Mouse (Mus musculus) lung, adult 2 months (tissue): ENCODE data around the gene Hs1bp3. TPM values are rescaled to one million over a fixed set of nuclear protein-coding genes. Genes with fewer than 3 reads are reported as not detected.

Experiments
- DNase-seq: peaks from one replicate; pipeline ENCODE4 v3.0.0; 2022
- H3K4me1 ChIP-seq: fragments of 200-500 bp; 2 replicates; pipeline ENCODE4 v1.6.1; 2011; ENCODE audit warnings: low read length; ENCODE audit not compliant: control insufficient read depth, insufficient read depth
- H3K4me3 ChIP-seq: fragments of 200-500 bp; replicated peaks from 2 replicates; pipeline ENCODE3; 2011; ENCODE audit warnings: low read depth, mild to moderate bottlenecking, control low read depth, low read length; ENCODE audit errors: extremely low read depth
- CTCF ChIP-seq: fragments of 200-500 bp; IDR thresholded peaks from 2 replicates; pipeline ENCODE4 v1.5.1; 2011; ENCODE audit warnings: mild to moderate bottlenecking, low read length, control low read depth; ENCODE audit not compliant: insufficient read depth
- POLR2A ChIP-seq: fragments of 200-500 bp; IDR thresholded peaks from 2 replicates; pipeline ENCODE4 v1.6.1; 2011; ENCODE audit warnings: low read depth, mild to moderate bottlenecking, control low read depth, low read length, borderline replicate concordance; ENCODE audit errors: extremely low read depth
- WGBS: fragments of 180-500 bp; shearing (Covaris S2); methylation state at CpG from one replicate; pipeline ENCODE4 v1.1.7; 2018; 5-methylcytosine and 5-hydroxymethylcytosine counted together
- polyA plus RNA-seq: library from polyadenylated mRNA; depleted of rRNA; stranded (reverse); fragments of >200 nt; gene quantifications from 2 replicates; pipeline ENCODE4 v1.2.3, GENCODE M21; 2012; rRNA removed

Gene Hs1bp3
- polyA plus RNA-seq, 1 experiment, result 25.8 TPM

DNA sequence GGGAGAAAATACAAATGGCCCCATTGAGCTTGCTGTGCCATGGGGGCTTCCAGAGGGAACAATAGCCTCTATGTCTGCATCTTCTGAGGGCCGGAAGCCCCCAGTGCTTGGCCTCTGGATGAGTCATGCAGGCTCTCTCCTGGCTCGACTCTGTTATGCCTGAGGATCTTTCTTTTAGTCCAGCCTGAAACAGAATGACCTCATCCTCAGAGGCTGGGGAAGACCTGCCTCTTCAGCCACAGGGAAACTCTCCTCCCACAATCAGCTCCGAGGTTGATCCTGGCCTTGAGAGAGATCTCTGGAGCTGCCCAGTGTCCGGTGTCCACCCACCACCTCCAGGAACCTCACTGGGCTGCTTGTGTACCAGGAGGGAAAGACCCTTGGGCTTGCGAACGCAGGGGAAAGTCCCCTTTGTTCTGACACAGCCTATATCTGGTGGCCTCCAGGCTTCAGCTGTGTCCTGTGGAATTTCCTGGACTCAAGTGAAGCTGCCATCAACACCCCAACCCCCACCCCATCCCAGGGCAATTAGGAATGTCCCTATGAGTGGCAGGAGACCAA lies 73.3 kb downstream of the Hs1bp3 start:
- H3K4me3 ChIP-seq, result no peak overlapping the region
- WGBS, result 21% methylated on average over 6 of the region's 6 CpGs
- no peak for TF ChIP-seq CTCF
- DNase-seq, result no peak
- peaks cover 7% of the 10 kb centered on the region for H3K4me1 ChIP-seq

DNA sequence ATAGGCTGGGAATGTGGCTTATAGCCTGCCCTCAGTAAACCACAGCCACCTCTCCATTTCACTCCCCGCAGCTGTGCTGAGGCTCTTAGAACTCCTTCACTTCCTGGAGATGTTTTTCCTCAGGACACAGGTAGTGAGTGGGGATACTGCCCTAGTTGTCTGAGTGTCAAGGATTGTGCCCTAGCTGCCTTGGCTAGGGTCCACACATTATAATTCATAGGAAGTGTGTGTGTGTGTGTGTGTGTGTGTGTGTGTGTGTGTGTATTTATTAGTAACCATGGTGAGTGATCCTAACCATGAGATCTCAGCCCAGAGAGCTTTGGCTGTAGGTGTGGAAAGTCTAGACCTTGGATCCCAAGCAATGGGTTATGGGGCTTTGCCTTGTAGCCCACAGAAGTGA lies 74.0 kb downstream of the Hs1bp3 start:
- no peak overlapping the region for H3K4me3 ChIP-seq
- peaks cover 7% of the 10 kb centered on the region for H3K4me1 ChIP-seq
- 53% methylated on average over 1 of the region's 1 CpGs for WGBS
- TF ChIP-seq CTCF, result no peak
- no peak for TF ChIP-seq POLR2A
- DNase-seq, result no peak

DNA sequence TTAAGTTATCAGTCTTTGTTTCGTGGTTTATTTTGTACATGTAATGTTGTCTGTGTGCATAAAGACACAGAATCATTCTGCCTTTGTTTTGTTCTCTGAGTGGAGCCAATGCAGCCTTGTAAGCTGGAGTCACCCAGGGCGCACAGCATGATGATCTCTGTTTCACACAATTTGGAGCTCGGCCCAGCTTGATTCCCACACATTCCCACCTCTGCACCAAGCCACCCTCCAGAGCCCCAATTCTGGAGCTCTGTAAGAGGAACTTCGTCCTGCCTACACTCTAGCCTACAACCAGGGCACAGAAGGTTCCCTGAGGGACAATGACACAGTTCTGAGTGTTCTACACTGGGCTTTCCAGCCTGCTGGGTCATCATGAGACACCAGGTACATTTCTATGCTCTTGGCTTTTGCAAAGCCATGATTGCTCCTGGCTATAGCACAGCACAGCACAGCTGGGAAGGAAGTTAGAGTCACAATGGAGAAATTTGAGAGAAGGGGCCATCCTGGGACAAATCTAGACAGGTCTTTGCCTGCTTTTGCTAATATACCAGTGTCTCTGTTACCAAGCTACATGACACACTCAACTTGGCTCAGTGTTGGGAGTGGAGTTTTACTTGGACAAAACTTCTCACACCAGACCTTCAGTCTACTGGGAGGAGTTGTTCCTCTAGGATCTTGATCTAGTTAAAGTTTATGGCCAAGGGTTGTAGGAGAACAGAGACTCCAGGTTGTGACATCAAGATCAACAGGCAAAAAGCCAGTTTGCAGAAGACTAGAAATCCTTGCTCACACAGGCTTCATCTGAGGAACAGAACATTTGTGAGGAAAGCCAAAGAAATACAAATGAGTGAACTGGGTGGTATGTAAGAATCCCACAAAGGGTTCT lies 75.5 kb downstream of the Hs1bp3 start:
- DNase-seq, result no peak
- 90% methylated on average over 4 of the region's 4 CpGs for WGBS
- TF ChIP-seq POLR2A (no peak), CTCF (no peak)
- Histone ChIP-seq H3K4me3 (no peak overlapping the region), H3K4me1 (peaks cover 7% of the 10 kb centered on the region)

DNA sequence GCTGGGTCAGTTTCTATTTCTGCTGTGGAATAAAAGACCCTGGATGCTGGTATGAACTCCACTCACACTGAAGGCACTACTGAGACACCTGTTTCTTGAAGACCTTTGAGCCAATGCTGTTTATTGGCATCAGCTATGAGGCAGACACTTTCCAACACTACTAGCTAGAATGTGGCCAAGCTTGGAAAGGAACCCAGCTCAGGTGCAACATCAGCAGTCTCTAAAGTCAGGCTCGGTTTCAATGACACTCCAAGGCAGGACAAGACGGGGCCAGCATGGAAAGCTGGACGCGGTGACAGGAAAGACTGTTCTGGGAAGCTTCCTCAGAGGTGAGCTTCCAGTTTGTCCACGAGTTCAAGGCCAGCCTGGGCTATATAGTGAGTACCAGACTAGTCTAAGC lies 80.0 kb downstream of the Hs1bp3 start:
- Histone ChIP-seq H3K4me3 (no peak overlapping the region), H3K4me1 (peaks cover 9% of the 10 kb centered on the region)
- 69% methylated on average over 5 of the region's 5 CpGs for WGBS
- TF ChIP-seq CTCF (no peak), POLR2A (no peak)
- no peak for DNase-seq

Other genes with a start within 250 kb of the Hs1bp3 start
- gene Ldah, start 105.3 kb upstream of the Hs1bp3 start, polyA plus RNA-seq, result 19.6 and 33.1 TPM in 2 replicates
- 0.24 and 0.25 TPM in 2 replicates for gene Gdf7, start 11.5 kb upstream of the Hs1bp3 start, polyA plus RNA-seq
- 324 and 526 TPM in 2 replicates for gene Rhob, start 186.6 kb downstream of the Hs1bp3 start, polyA plus RNA-seq